Mouse (Mus musculus): ENCODE measurements at regions not wholly inside any gene's neighbourhood (a gene's known extent, or its start where the extent isn't known, plus 50 kb on each side); places are given as distances from the start of the nearest gene placed in this dataset.

- TF ChIP-seq MAX (IDR thresholded peaks at IDR 0.05) = no peak
- TF ChIP-seq FOSL1 (IDR thresholded peaks at IDR 0.05; ENCODE audit: insufficient read depth, low read length, poor library complexity, severe bottlenecking) = no peak
- TF ChIP-seq MYOG (IDR thresholded peaks at IDR 0.05; ENCODE audit: control insufficient read depth, extremely low read depth, insufficient read length) = no peak
- TF ChIP-seq USF1 (IDR thresholded peaks at IDR 0.05; ENCODE audit: low read depth) = no peak
- TF ChIP-seq MYOD1 (IDR thresholded peaks at IDR 0.05; ENCODE audit: control insufficient read depth, insufficient read length, low read depth) = no peak
- no peak for TF ChIP-seq CTCF (IDR thresholded peaks at IDR 0.05; ENCODE audit: control insufficient read depth, insufficient read depth, insufficient read length)
- no peak for TF ChIP-seq CEBPB (IDR thresholded peaks at IDR 0.05; ENCODE audit: low read depth)
- H3K79me3 ChIP-seq (ENCODE audit: low read depth) = no peaks in the 10 kb centered on the region
These were observed 154.2 kb upstream of the Rpl34 start for GRCm38 (mm10) chr3:130884393-130884792.

GRCm38 (mm10) chr3:130883928-130884327 is 153.7 kb upstream of the Rpl34 start:
- Histone ChIP-seq H3K79me2 (ENCODE audit: control insufficient read depth, insufficient read depth) (no peaks in the 10 kb centered on the region), H3K79me3 (ENCODE audit: low read depth) (no peaks in the 10 kb centered on the region), H3K4me3 (ENCODE audit: insufficient read depth, poor library complexity, severe bottlenecking) (no peak overlapping the region), H3K27me3 (ENCODE audit: control insufficient read depth, insufficient read depth, insufficient read length) (no peaks in the 10 kb centered on the region), H3K36me3 (ENCODE audit: control insufficient read depth, insufficient read depth) (no peaks in the 10 kb centered on the region), H3ac (ENCODE audit: control insufficient read depth, insufficient read length, low read depth) (no peak overlapping the region)
- no peak for TF ChIP-seq USF1 (IDR thresholded peaks at IDR 0.05; ENCODE audit: low read depth)
- TF ChIP-seq CTCF (IDR thresholded peaks at IDR 0.05; ENCODE audit: control insufficient read depth, insufficient read depth, insufficient read length) = no peak
- TF ChIP-seq MYOG (IDR thresholded peaks at IDR 0.05; ENCODE audit: control insufficient read depth, extremely low read depth, insufficient read length) = no peak
- TF ChIP-seq CEBPB (IDR thresholded peaks at IDR 0.05; ENCODE audit: low read depth) = no peak
- no peak for TF ChIP-seq MAX (IDR thresholded peaks at IDR 0.05)
- no peak for TF ChIP-seq FOSL1 (IDR thresholded peaks at IDR 0.05; ENCODE audit: insufficient read depth, low read length, poor library complexity, severe bottlenecking)
- TF ChIP-seq MYOD1 (IDR thresholded peaks at IDR 0.05; ENCODE audit: control insufficient read depth, insufficient read length, low read depth) = no peak

More at GRCm38 (mm10) chr3:130884393-130884792, 154.2 kb upstream of the Rpl34 start:
- Histone ChIP-seq H3K36me3 (ENCODE audit: control insufficient read depth, insufficient read depth) (no peaks in the 10 kb centered on the region), H3ac (ENCODE audit: control insufficient read depth, insufficient read length, low read depth) (no peak overlapping the region), H3K79me2 (ENCODE audit: control insufficient read depth, insufficient read depth) (no peaks in the 10 kb centered on the region), H3K27me3 (ENCODE audit: control insufficient read depth, insufficient read depth, insufficient read length) (no peaks in the 10 kb centered on the region), H3K4me3 (ENCODE audit: insufficient read depth, poor library complexity, severe bottlenecking) (no peak overlapping the region)

- Histone ChIP-seq H3K36me3 (ENCODE audit: control insufficient read depth, insufficient read depth) (no peaks in the 10 kb centered on the region), H3K27me3 (ENCODE audit: control insufficient read depth, insufficient read depth, insufficient read length) (no peaks in the 10 kb centered on the region), H3ac (ENCODE audit: control insufficient read depth, insufficient read length, low read depth) (no peak overlapping the region), H3K79me3 (ENCODE audit: low read depth) (no peaks in the 10 kb centered on the region), H3K79me2 (ENCODE audit: control insufficient read depth, insufficient read depth) (no peaks in the 10 kb centered on the region), H3K4me3 (ENCODE audit: insufficient read depth, poor library complexity, severe bottlenecking) (no peak overlapping the region)
- no peak for TF ChIP-seq CTCF (IDR thresholded peaks at IDR 0.05; ENCODE audit: control insufficient read depth, insufficient read depth, insufficient read length)
- TF ChIP-seq USF1 (IDR thresholded peaks at IDR 0.05; ENCODE audit: low read depth) = no peak
- TF ChIP-seq CEBPB (IDR thresholded peaks at IDR 0.05; ENCODE audit: low read depth) = no peak
- no peak for TF ChIP-seq MAX (IDR thresholded peaks at IDR 0.05)
- no peak for TF ChIP-seq MYOD1 (IDR thresholded peaks at IDR 0.05; ENCODE audit: control insufficient read depth, insufficient read length, low read depth)
- TF ChIP-seq MYOG (IDR thresholded peaks at IDR 0.05; ENCODE audit: control insufficient read depth, extremely low read depth, insufficient read length) = no peak
- no peak for TF ChIP-seq FOSL1 (IDR thresholded peaks at IDR 0.05; ENCODE audit: insufficient read depth, low read length, poor library complexity, severe bottlenecking)
These were observed 153.1 kb upstream of the Rpl34 start for GRCm38 (mm10) chr3:130883319-130883718.

GRCm38 (mm10) chr3:130880482-130880881 is 150.3 kb upstream of the Rpl34 start:
- Histone ChIP-seq H3ac (ENCODE audit: control insufficient read depth, insufficient read length, low read depth) (no peak overlapping the region), H3K27me3 (ENCODE audit: control insufficient read depth, insufficient read depth, insufficient read length) (no peaks in the 10 kb centered on the region), H3K79me3 (ENCODE audit: low read depth) (no peaks in the 10 kb centered on the region), H3K36me3 (ENCODE audit: control insufficient read depth, insufficient read depth) (no peaks in the 10 kb centered on the region), H3K79me2 (ENCODE audit: control insufficient read depth, insufficient read depth) (no peaks in the 10 kb centered on the region), H3K4me3 (ENCODE audit: insufficient read depth, poor library complexity, severe bottlenecking) (no peak overlapping the region)
- TF ChIP-seq FOSL1 (IDR thresholded peaks at IDR 0.05; ENCODE audit: insufficient read depth, low read length, poor library complexity, severe bottlenecking) (no peak), MAX (IDR thresholded peaks at IDR 0.05) (no peak), MYOG (IDR thresholded peaks at IDR 0.05; ENCODE audit: control insufficient read depth, extremely low read depth, insufficient read length) (no peak)

GRCm38 (mm10) chr3:130879463-130879862 is 149.3 kb upstream of the Rpl34 start:
- H3K79me2 ChIP-seq (ENCODE audit: control insufficient read depth, insufficient read depth) = no peaks in the 10 kb centered on the region
- TF ChIP-seq MYOG (IDR thresholded peaks at IDR 0.05; ENCODE audit: control insufficient read depth, extremely low read depth, insufficient read length) (no peak), MAX (IDR thresholded peaks at IDR 0.05) (no peak), FOSL1 (IDR thresholded peaks at IDR 0.05; ENCODE audit: insufficient read depth, low read length, poor library complexity, severe bottlenecking) (no peak), CTCF (IDR thresholded peaks at IDR 0.05; ENCODE audit: control insufficient read depth, insufficient read depth, insufficient read length) (no peak), CEBPB (IDR thresholded peaks at IDR 0.05; ENCODE audit: low read depth) (no peak), MYOD1 (IDR thresholded peaks at IDR 0.05; ENCODE audit: control insufficient read depth, insufficient read length, low read depth) (no peak), USF1 (IDR thresholded peaks at IDR 0.05; ENCODE audit: low read depth) (no peak)
- no peak overlapping the region for H3ac ChIP-seq (ENCODE audit: control insufficient read depth, insufficient read length, low read depth)
- H3K79me3 ChIP-seq (ENCODE audit: low read depth) = no peaks in the 10 kb centered on the region
- no peaks in the 10 kb centered on the region for H3K36me3 ChIP-seq (ENCODE audit: control insufficient read depth, insufficient read depth)
- no peaks in the 10 kb centered on the region for H3K27me3 ChIP-seq (ENCODE audit: control insufficient read depth, insufficient read depth, insufficient read length)
- H3K4me3 ChIP-seq (ENCODE audit: insufficient read depth, poor library complexity, severe bottlenecking) = no peak overlapping the region

GRCm38 (mm10) chr3:130878834-130879233 is 148.6 kb upstream of the Rpl34 start:
- Histone ChIP-seq H3ac (ENCODE audit: control insufficient read depth, insufficient read length, low read depth) (no peak overlapping the region), H3K36me3 (ENCODE audit: control insufficient read depth, insufficient read depth) (no peaks in the 10 kb centered on the region)

More at GRCm38 (mm10) chr3:130878834-130879233, 148.6 kb upstream of the Rpl34 start:
- Histone ChIP-seq H3K4me3 (ENCODE audit: insufficient read depth, poor library complexity, severe bottlenecking) (no peak overlapping the region), H3K27me3 (ENCODE audit: control insufficient read depth, insufficient read depth, insufficient read length) (no peaks in the 10 kb centered on the region), H3K79me2 (ENCODE audit: control insufficient read depth, insufficient read depth) (no peaks in the 10 kb centered on the region), H3K79me3 (ENCODE audit: low read depth) (no peaks in the 10 kb centered on the region)
- TF ChIP-seq CEBPB (IDR thresholded peaks at IDR 0.05; ENCODE audit: low read depth) (no peak), MAX (IDR thresholded peaks at IDR 0.05) (no peak), FOSL1 (IDR thresholded peaks at IDR 0.05; ENCODE audit: insufficient read depth, low read length, poor library complexity, severe bottlenecking) (no peak), CTCF (IDR thresholded peaks at IDR 0.05; ENCODE audit: control insufficient read depth, insufficient read depth, insufficient read length) (no peak), MYOD1 (IDR thresholded peaks at IDR 0.05; ENCODE audit: control insufficient read depth, insufficient read length, low read depth) (no peak), USF1 (IDR thresholded peaks at IDR 0.05; ENCODE audit: low read depth) (no peak), MYOG (IDR thresholded peaks at IDR 0.05; ENCODE audit: control insufficient read depth, extremely low read depth, insufficient read length) (no peak)
